Mouse (Mus musculus): ENCODE results near the gene Gm43738.

DNA sequence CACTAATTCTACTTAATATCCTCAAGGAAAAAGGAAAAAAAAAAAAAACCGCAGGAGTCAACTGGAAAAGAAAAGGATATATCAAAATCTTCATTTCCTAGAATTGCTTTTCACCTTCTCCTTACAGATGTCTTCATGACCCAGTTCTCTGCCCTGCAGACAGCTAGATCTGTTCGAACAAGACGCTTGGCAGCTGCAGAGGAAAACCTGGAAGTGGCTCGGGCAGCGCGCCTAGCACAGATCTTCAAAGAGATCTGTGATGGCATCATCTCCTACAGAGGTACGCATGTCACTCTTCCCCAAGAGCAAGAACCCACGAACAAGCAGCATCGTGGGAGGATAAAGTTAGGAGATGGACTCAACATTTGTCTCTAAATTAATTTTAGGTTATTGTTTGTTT lies 42.5 kb downstream of the Gm43738 start:
- TF ChIP-seq GATA1 (IDR thresholded peaks at IDR 0.05; ENCODE audit: low read length) (no peak), TAL1 (IDR thresholded peaks at IDR 0.05; ENCODE audit: low read length) (no peak)
